Mouse (Mus musculus) embryo, embryonic 11.5 days (tissue): ENCODE results near the gene Zbtb17.
A peak's percentile ranks its signal among the peaks of the same experiment; 100 is the strongest.

Source experiments
- DNase-seq: peaks from one replicate; pipeline ENCODE4 v3.0.0-alpha.2; 2012; ENCODE audit warnings: low read depth, low spot score

Zbtb17 gene

GRCm38 (mm10) chr4:141444451-141445327 lies at the start of gene Zbtb17:
Zbtb17 (plus strand) TSS chr4:141444654.
- peak; percentile 83 for DNase-seq

- DNase-seq = no peak
Observed at GRCm38 (mm10) chr4:141394751-141395150, 49.7 kb upstream of the Zbtb17 start.

DNA sequence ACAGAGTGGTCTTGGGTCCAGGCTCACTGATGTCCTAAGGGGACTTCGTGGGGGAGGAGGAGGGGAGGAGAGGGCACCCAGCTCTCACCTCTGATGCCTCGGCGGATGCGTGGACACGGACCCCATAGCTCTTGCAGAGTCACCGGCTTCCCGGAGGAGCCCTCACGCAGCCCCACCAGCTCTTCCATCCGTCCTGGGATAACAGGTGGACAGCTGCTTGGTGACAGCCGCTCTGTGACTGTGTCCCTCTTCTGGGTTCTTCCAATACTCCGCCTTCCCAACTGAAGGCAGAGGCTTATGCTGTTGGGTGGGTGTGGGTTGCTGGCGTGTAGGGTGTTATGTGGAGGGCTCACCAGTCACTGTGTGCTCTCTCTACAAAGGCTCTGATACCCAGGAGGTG lies 46.6 kb upstream of the Zbtb17 start:
- DNase-seq = no peak

DNA sequence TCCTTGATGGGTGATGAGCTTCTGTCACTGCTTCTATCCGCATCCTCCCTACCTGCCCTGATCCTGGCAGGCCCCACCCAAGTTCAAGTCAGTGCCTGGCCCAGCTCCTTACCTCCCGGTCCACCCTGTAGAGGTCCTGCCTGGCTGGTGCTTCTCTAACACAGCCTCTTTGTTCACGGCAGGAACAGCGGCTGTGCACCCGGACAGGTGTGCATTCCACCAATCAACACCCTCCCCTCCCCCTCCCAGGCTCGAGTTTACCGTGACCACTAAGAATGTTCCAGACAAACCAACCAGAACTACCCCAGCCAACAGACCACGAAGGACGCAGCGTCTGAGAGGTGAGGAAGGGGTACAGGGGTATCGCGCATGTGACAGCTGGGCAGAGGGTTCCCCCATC lies 45.9 kb upstream of the Zbtb17 start, which contains the start of gene Clcnka:
Clcnka (minus strand) TSS at position 180 of the 400 bp plus-strand sequence.
- DNase-seq = no peak

DNA sequence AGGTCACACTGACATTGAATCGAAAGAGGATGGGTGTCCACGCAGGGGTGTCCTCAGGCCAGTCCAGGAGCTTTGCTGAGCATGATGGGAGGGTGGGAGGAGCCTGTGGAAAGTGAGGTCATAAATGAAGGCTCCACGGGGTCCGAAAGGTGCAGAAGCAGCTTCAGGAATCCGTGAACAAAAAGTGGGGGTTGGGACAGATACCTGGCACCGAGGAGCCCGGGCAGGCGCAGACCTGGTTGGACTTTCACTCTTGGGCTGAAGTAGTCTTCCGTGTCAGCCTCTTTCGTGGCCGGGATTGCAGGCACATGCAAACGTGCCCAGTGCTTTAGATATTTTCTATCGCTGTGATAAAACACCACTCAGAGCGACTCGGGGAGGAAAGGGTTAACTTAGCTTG lies 44.3 kb upstream of the Zbtb17 start:
- DNase-seq = no peak

GRCm38 (mm10) chr4:141404518-141405313 lies 39.7 kb upstream of the Zbtb17 start:
- DNase-seq = peak; percentile 65

DNA sequence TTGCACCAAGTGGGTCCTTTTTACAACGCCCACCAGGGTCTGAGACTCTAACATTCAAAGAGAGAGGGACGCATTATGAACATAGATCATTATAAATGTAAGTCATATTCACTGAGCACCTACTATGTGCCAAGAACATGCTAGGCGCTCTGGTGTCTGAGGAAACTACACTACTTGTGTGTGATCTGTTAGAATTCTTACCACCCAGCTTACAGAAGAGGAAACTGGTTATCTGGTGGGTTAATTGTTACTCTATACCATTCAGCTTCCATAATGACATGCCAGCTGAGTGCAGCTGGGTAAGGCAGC lies 39.2 kb upstream of the Zbtb17 start:
- DNase-seq = no peak

GRCm38 (mm10) chr4:141406516-141407299 lies 37.7 kb upstream of the Zbtb17 start:
- no peak for DNase-seq

- no peak for DNase-seq
Observed at GRCm38 (mm10) chr4:141408577-141408976, 35.9 kb upstream of the Zbtb17 start.

- no peak for DNase-seq
Observed at GRCm38 (mm10) chr4:141411430-141411992, 32.9 kb upstream of the Zbtb17 start.

DNA sequence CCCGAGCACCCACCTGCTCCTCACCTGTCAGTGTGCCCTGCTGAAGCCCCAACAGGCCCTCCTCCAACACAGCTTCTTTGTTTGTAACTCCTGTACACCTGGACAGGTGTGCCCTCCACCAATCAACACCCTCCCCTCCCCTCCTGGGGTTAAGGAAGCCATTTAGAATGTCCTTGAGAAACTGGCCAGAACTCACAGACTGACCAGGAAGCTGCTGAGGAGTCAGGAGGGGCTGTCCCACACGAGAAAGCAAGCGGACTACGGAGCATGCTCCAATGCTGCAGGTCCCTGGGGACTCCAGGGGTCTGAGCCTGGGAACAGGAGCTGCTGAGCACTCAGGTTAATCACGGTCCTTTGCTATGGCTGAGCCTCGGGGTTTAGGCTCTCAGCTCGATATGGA lies 28.5 kb upstream of the Zbtb17 start, which contains the start of gene Clcnkb:
Clcnkb (minus strand) TSS at position 91 of the 400 bp plus-strand sequence.
- DNase-seq = no peak

DNA sequence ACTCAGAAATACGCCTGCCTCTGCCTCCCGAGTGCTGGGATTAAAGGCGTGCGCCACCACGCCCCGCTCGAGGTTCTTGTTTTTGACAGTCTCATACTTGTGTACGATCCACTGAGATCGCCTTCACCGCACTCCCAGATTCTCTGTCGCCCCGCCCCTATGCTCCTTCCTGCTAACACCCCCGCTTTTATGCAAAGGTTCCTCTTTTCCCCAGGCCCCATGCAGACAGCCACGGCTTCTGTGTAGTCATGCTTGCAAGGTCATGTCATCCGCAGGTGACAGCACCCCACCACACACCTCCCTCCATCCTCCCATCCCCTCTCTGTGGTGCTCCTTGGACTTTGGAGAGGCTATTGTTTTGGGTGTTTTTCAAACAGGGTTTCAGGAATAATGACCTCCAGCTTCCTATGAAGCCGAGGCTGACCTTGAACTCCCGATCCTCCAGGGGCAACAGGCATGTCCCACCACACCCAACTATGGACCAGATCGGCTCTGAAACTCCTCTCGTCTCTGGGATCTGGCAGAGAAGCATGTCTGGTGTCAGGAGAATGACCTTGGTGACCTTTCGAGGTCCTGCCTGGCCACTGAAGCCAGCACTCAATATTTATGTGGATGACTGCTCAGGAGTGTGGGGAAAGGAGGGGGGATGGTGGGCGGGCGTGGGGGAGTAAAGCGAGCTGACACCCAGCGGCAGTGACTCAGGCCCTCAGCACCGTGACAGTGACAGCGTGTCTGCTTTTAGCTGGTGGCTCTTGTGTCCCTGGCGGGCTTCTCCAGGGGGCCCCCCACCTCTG lies 24.9 kb upstream of the Zbtb17 start:
- no peak for DNase-seq

DNA sequence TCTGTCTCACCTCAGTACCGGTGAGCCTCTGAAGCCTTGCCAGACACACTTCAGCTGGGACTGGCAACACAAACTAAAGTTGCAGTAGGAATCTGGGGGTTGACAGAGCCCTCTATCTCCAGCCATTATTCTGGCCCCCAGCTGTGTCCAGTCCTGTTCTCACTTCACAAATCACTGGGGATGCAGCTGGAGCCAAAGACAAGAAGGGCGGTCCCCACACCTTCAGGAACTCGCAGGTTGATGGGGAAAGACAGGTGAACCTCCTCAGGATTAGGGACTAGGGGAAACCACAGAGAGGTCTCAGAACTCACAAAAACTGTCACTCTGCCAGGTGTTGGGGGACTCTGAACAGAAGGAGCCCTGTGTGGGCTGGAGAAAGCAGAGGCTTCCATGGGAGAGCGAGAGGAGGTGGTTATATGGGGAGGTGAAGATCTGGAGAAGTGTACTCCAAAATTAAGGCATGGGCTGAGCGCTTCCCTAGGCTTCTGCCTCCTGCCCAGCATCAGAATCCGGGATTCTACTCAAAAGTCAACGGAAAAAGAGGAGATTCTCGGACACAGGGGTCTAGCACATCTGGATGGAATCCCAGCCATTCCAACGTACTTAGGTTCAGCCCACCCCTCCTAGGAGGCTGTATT lies 24.1 kb upstream of the Zbtb17 start, which contains the start of gene Hspb7:
Hspb7 (plus strand) TSS at position 588 of the 638 bp plus-strand sequence.
- DNase-seq = no peak

DNA sequence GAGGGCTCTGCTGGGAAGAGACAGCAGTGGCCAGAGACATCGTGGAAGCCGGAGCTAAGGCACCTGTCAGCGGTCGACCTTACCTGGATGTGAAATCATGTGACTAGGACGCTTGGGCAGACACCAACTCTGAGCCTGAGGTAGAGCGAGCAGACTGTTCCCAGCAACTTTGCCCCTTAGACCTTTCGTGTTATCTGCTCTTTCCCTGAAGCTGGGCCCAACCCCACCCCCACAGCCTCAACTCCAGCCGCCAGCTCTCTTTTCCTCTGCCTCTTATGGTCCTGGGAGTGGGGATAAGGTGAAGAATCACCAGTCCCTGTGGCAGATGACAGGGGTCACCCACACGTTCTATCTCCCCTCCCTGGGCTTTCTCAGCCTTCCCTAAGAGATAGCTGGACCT lies 23.6 kb upstream of the Zbtb17 start:
- no peak for DNase-seq

- no peak for DNase-seq
Observed at GRCm38 (mm10) chr4:141421423-141421822, 23.0 kb upstream of the Zbtb17 start.

DNA sequence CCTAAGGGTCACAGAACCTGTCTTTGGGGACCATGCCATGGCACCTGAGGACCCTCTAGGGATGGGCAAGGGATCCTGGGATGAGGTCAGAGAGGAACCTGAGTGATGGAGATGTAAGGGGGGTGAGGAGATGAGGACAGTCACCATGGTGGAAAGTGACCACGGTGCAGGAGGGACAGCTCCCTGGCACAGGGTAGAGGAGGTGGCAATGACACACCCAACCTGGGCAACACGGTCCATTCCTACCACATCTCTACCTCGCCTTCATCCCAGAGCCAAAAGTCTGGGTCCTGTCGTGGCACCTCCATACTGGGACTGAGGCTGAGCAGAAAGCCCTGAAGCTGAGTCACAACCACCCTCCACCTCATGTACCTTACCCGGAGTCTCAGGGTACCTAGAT lies 21.6 kb upstream of the Zbtb17 start:
- no peak for DNase-seq

GRCm38 (mm10) chr4:141423288-141423687 lies 21.2 kb upstream of the Zbtb17 start:
- no peak for DNase-seq

DNA sequence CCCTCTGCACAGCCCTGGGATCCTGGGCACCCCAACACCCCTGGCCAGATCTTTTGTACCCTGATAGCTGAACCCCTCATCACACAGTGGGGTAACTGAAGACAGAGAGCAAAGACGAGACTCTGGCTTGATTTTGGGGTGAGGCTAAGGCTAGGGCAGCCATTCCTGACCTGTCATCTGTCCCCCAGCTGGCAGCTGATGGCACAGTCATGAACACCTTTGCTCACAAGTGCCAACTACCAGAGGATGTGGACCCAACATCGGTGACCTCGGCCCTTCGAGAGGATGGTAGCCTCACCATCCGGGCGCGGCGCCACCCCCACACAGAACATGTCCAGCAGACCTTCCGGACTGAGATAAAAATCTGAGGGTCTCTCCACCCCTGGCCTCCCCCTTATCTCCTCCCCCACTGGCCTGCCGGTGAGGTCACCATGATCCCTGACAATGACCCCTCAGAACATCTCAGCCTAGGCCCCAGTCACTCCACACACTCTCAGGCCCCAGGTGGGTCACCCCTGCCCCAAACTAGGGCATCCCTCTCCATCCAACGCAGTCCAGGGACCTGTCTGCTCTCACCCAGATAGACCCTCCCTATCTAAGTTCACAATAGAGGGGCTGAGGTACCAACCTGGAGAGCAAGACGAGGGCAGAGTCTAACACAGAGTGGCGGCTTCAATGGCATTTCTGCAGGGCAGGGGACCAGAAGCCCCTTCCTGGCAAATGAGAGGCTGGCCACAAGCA lies 20.6 kb upstream of the Zbtb17 start:
- DNase-seq = no peak
